8 mouse cellular contexts compared by ENCODE assay signal in the genomic region with DNA sequence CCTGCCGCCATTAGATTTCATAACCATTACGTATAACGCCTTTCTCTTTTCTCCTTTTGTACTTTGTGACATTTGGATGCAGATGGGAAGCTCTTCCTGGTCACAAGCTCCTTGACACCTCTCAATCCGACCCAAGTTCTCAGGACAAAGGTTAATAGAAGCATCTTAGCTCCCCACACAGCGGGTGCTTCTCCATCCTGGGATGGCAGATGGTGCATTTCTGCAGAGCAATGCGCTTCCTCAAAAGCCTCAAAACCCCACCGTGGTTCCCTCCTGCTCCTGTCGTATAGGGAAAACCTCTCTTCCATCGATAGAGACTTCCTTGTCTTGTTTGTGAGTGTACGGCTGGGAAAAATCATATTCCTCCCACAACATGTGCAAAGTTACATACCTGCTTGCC. TPM values are rescaled to one million over a fixed set of nuclear protein-coding genes. Genes with fewer than 3 reads are reported as not detected.
DNase-seq lines count a peak whose midpoint lies in the region; ATAC-seq and TF ChIP-seq lines count a peak whose summit lies in the region.

No protein-coding gene starts in this region.

- no peak overlapping the region for H3K27ac ChIP-seq in liver, embryonic 11.5 days (ENCODE audit: low read depth, low read length)
- no peak overlapping the region for H3K27ac ChIP-seq in embryonic fibroblast, embryonic 13.5 days (ENCODE audit: insufficient read depth, low read length)
- H3K27ac ChIP-seq in limb, embryonic 10.5 days = peak overlapping the region; percentile 97; the same call in 1 of the 2 replicates
- no peak overlapping the region for H3K27ac ChIP-seq in neural tube, embryonic 13.5 days (replicated peaks)

- no peak for ATAC-seq in liver, embryonic 11.5 days (replicated peaks; ENCODE audit: low FRiP score)
- ATAC-seq in neural tube, embryonic 13.5 days (ENCODE audit: low read depth) = no peak

- H3K9ac ChIP-seq in liver, embryonic 11.5 days (ENCODE audit: low read depth, low read length) = peak overlapping the region; percentile 97
- peak overlapping the region; percentile 58 for H3K9ac ChIP-seq in neural tube, embryonic 13.5 days

- 39% methylated on average over 10 of the region's 10 CpGs for WGBS in liver, embryonic 11.5 days
- WGBS in limb, embryonic 10.5 days = 44% methylated on average over 10 of the region's 10 CpGs
- 19% methylated on average over 10 of the region's 10 CpGs for WGBS in neural tube, embryonic 13.5 days

- no peak for TF ChIP-seq CTCF in embryonic fibroblast, embryonic 13.5 days (IDR thresholded peaks at IDR 0.05; ENCODE audit: borderline replicate concordance, insufficient read depth, low read length)

- peak overlapping the region; percentile 94 for H3K4me3 ChIP-seq in liver, embryonic 11.5 days (ENCODE audit: low read depth, low read length)
- H3K4me3 ChIP-seq in embryonic fibroblast, embryonic 13.5 days (ENCODE audit: insufficient read depth, low read length) = peak overlapping the region; percentile 33
- H3K4me3 ChIP-seq in limb, embryonic 10.5 days = peak overlapping the region; percentile 85
- H3K4me3 ChIP-seq in neural tube, embryonic 13.5 days = peak overlapping the region; percentile 97

- TF ChIP-seq POLR2A in embryonic fibroblast, embryonic 13.5 days (IDR thresholded peaks at IDR 0.05; ENCODE audit: low read depth, low read length) = no peak

- 0 out of 2 replicates have a peak, but pooled peaks cover 1% of the 10 kb centered on the region for H3K36me3 ChIP-seq in liver, embryonic 11.5 days (ENCODE audit: control insufficient read depth, insufficient read depth, low read length)
- peaks cover 25% of the 10 kb centered on the region for H3K36me3 ChIP-seq in limb, embryonic 10.5 days
- H3K36me3 ChIP-seq in neural tube, embryonic 13.5 days = peaks cover 4% of the 10 kb centered on the region

- H3K27me3 ChIP-seq in liver, embryonic 11.5 days (replicated peaks; ENCODE audit: control insufficient read depth, insufficient read depth, low read length) = no peaks in the 10 kb centered on the region
- H3K27me3 ChIP-seq in limb, embryonic 10.5 days (ENCODE audit: low read depth, poor library complexity, severe bottlenecking) = no peaks in the 10 kb centered on the region
- no peaks in the 10 kb centered on the region for H3K27me3 ChIP-seq in neural tube, embryonic 13.5 days

- no peak for DNase-seq in liver, embryonic 11.5 days (ENCODE audit: low spot score)
- DNase-seq in liver = no peak
- no peak for DNase-seq in limb, embryonic 10.5 days (ENCODE audit: low spot score)
- no peak for DNase-seq in ovary, postnatal 14 days (ENCODE audit: low spot score)
- DNase-seq in layer of hippocampus, adult 9-11 months = no peak
- no peak for DNase-seq in kidney, adult 18-20 months

- peaks cover 19% of the 10 kb centered on the region for H3K4me1 ChIP-seq in liver, embryonic 11.5 days (replicated peaks; ENCODE audit: control insufficient read depth, insufficient read depth, low read length)
- no peaks in the 10 kb centered on the region for H3K4me1 ChIP-seq in embryonic fibroblast, embryonic 13.5 days (ENCODE audit: control insufficient read depth, insufficient read depth, low read length)
- peaks cover 26% of the 10 kb centered on the region for H3K4me1 ChIP-seq in limb, embryonic 10.5 days
- peaks cover 36% of the 10 kb centered on the region for H3K4me1 ChIP-seq in neural tube, embryonic 13.5 days (replicated peaks)

- H3K9me3 ChIP-seq in liver, embryonic 11.5 days (ENCODE audit: control insufficient read depth, low read length) = no peaks in the 10 kb centered on the region
- no peaks in the 10 kb centered on the region for H3K9me3 ChIP-seq in limb, embryonic 10.5 days (replicated peaks)
- H3K9me3 ChIP-seq in neural tube, embryonic 13.5 days = no peaks in the 10 kb centered on the region

- peak overlapping the region; percentile 61 for H3K4me2 ChIP-seq in liver, embryonic 11.5 days
- peak overlapping the region; percentile 79 for H3K4me2 ChIP-seq in neural tube, embryonic 13.5 days

RNA-seq across cellular contexts. Expression of a gene that starts 1.8 kb away (rescaled TPM):
- polyA plus RNA-seq in liver, embryonic 11.5 days (2014; fragmentation: Nextera tagmentation; extraction: Ambion mirVana) = 77.3 and 80.6 TPM in 2 replicates
- 70.5 and 78.6 TPM in 2 replicates for polyA plus RNA-seq in embryonic fibroblast, embryonic 13.5 days (2011; ENCODE audit: insufficient read length, low read depth, missing spikeins)
- 89.5 and 104 TPM in 2 replicates for polyA plus RNA-seq in limb, embryonic 10.5 days (2016; fragmentation: Nextera tagmentation; extraction: Ambion mirVana)
- 121 and 128 TPM in 2 replicates for polyA plus RNA-seq in neural tube, embryonic 13.5 days (2015; fragmentation: Nextera tagmentation; extraction: Ambion mirVana)

RNA-seq across cellular contexts. Expression of a gene that starts 1.9 kb away (rescaled TPM):
- polyA plus RNA-seq in liver, embryonic 11.5 days (2014; fragmentation: Nextera tagmentation; extraction: Ambion mirVana) = 70.4 and 76.3 TPM in 2 replicates
- polyA plus RNA-seq in embryonic fibroblast, embryonic 13.5 days (2011; ENCODE audit: insufficient read length, low read depth, missing spikeins) = 20.3 and 25.8 TPM in 2 replicates
- polyA plus RNA-seq in limb, embryonic 10.5 days (2016; fragmentation: Nextera tagmentation; extraction: Ambion mirVana) = 85.2 and 99.4 TPM in 2 replicates
- polyA plus RNA-seq in neural tube, embryonic 13.5 days (2015; fragmentation: Nextera tagmentation; extraction: Ambion mirVana) = 18.3 and 23.9 TPM in 2 replicates

RNA-seq across cellular contexts. Expression of a gene that starts 50.0 kb away (rescaled TPM):
- polyA plus RNA-seq in liver, embryonic 11.5 days (2014; fragmentation: Nextera tagmentation; extraction: Ambion mirVana) = 2.5 TPM in 2 replicates
- 7.9 and 11.7 TPM in 2 replicates for polyA plus RNA-seq in embryonic fibroblast, embryonic 13.5 days (2011; ENCODE audit: insufficient read length, low read depth, missing spikeins)
- 2.2 and 2.6 TPM in 2 replicates for polyA plus RNA-seq in limb, embryonic 10.5 days (2016; fragmentation: Nextera tagmentation; extraction: Ambion mirVana)
- polyA plus RNA-seq in neural tube, embryonic 13.5 days (2015; fragmentation: Nextera tagmentation; extraction: Ambion mirVana) = 1.1 TPM in 1 of 2 replicates, not detected in the other

RNA-seq across cellular contexts. Expression of a gene that starts 55.1 kb away (rescaled TPM):
- polyA plus RNA-seq in liver, embryonic 11.5 days (2014; fragmentation: Nextera tagmentation; extraction: Ambion mirVana) = 15.9 and 17.8 TPM in 2 replicates
- 16.5 and 17.0 TPM in 2 replicates for polyA plus RNA-seq in embryonic fibroblast, embryonic 13.5 days (2011; ENCODE audit: insufficient read length, low read depth, missing spikeins)
- 20.1 and 21.7 TPM in 2 replicates for polyA plus RNA-seq in limb, embryonic 10.5 days (2016; fragmentation: Nextera tagmentation; extraction: Ambion mirVana)
- 18.1 and 18.9 TPM in 2 replicates for polyA plus RNA-seq in neural tube, embryonic 13.5 days (2015; fragmentation: Nextera tagmentation; extraction: Ambion mirVana)

RNA-seq across cellular contexts. Expression of a gene that starts 55.5 kb away (rescaled TPM):
- polyA plus RNA-seq in liver, embryonic 11.5 days (2014; fragmentation: Nextera tagmentation; extraction: Ambion mirVana) = 44.6 and 50.5 TPM in 2 replicates
- 49.2 and 71.2 TPM in 2 replicates for polyA plus RNA-seq in embryonic fibroblast, embryonic 13.5 days (2011; ENCODE audit: insufficient read length, low read depth, missing spikeins)
- polyA plus RNA-seq in limb, embryonic 10.5 days (2016; fragmentation: Nextera tagmentation; extraction: Ambion mirVana) = 46.5 and 47.4 TPM in 2 replicates
- polyA plus RNA-seq in neural tube, embryonic 13.5 days (2015; fragmentation: Nextera tagmentation; extraction: Ambion mirVana) = 20.3 and 23.7 TPM in 2 replicates

Comparison
In these comparisons a context has a peak if more than half of its experiments do, and no peak if none do; other contexts are left out.
1. H3K4me3 ChIP-seq: peak in every context shown above with its lines; median percentile 97 in neural tube, embryonic 13.5 days; 94 in liver, embryonic 11.5 days; 85 in limb, embryonic 10.5 days; 33 in embryonic fibroblast, embryonic 13.5 days.